Mouse (Mus musculus): Measurements from ENCODE around the gene Cinp.

DNA sequence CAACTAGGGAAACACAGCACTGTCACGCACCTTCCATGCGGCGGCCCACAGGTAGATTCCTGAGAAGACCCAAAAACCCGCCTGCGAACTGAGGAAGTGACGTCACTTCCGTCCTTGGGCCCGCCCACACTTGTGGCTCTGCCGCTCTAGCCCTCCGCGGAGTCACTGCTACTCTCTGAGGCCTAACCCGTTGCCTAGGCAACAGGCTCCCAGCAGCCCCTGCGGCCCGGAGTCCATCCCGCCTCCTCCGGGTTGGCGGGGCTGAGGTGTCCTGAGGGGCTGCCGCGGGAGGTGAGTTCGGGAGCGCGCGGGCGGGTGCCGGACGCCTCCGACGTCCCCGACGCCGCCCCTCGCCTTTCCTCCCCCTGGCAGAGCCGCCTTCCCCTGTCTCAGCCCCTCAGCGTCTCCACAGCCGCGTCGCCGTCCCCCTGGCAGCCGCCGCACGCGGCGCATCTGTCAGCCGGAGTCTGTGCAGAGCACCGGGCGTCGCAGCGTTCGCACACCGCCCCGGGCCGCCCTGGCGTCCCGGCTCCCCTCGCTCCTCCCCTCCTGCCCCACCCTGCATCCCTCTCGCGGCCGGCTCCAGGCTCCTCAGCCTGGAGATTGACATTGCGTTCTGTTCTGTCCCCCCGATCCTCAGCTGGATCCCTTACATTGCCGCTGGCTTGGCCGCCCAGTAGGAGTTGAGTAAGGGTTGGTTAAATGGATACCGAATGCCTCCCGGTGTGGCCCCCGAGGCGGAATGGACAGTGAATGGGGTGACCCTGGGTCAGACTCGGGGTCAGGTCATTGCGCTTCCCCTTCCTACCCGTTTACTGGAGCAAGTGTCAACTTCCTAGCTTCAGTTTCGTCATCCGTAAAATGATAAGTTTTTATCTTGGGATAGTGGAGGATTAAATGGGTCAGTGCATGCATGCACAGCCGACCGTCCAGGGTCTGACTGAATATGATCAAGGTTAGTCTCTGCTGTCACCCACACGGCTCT is at the start of gene Cinp, which contains the start of gene Tecpr2:
- TF ChIP-seq CTCF (IDR thresholded peaks at IDR 0.05; ENCODE audit: borderline replicate concordance, control insufficient read depth, extremely low read depth, insufficient read depth, low read length, poor library complexity) (peak; percentile 41; the same call in 1 of the 2 replicates), POLR2A (IDR thresholded peaks at IDR 0.05; ENCODE audit: control insufficient read depth, extremely low read depth, insufficient read depth, low read length, poor library complexity) (0 out of 2 replicates have a peak, but pooled peaks have one; percentile 40)

Measured in thymus, adult 2 months (tissue).